In genomic region chr15:96622376-96622775, GRCm38 (mm10) we compare ENCODE assay signal across 24 mouse cellular contexts. TPM values are rescaled to one million over a fixed set of nuclear protein-coding genes. Genes with fewer than 3 reads are reported as not detected.
DNase-seq lines count a peak whose midpoint lies in the region; ATAC-seq and TF ChIP-seq lines count a peak whose summit lies in the region.
"Had no signal": no experiment of that assay in that cellular context is flagged by ENCODE, and none has a peak within 500 bp of the region (broad histone marks: within the 10 kb centered on the region; RNA-seq: fewer than 3 reads in every experiment).

No protein-coding gene starts in this region.

- no peak for TF ChIP-seq POLR2A in liver, adult 2 months (IDR thresholded peaks at IDR 0.05; ENCODE audit: extremely low read depth, insufficient read depth, low read length)

- DNase-seq in forebrain, postnatal 0 days, result no peak
- DNase-seq in liver, adult 2 months (ENCODE audit: extremely low read depth, low read depth, low spot score), result no peak
- no peak for DNase-seq in liver, embryonic 11.5 days (ENCODE audit: low spot score)
- peak; percentile 62 for DNase-seq in ZHBTc4 (ENCODE audit: low read depth, low spot score)
- DNase-seq in layer of hippocampus, adult 8-10 months (ENCODE audit: low spot score in 2 of 2), result no peak
- DNase-seq: adrenal gland, postnatal 25 days; cerebellum, adult 9-10 months; heart, postnatal 10 days; kidney, postnatal 36 days; layer of hippocampus, adult 9-11 months; lung, postnatal 36 days; right cerebral cortex, postnatal 14 days had no signal

- H3K9me3 ChIP-seq in forebrain, postnatal 0 days (ENCODE audit: low read length), result no peaks in the 10 kb centered on the region
- no peaks in the 10 kb centered on the region for H3K9me3 ChIP-seq in forebrain, embryonic 16.5 days (ENCODE audit: control insufficient read depth, low read length)
- H3K9me3 ChIP-seq in liver, embryonic 11.5 days (ENCODE audit: control insufficient read depth, low read length), result peaks cover 4% of the 10 kb centered on the region; the same call in 1 of the 2 replicates
- no peaks in the 10 kb centered on the region for H3K9me3 ChIP-seq in E14TG2a.4 (ENCODE audit: low read length)
- H3K9me3 ChIP-seq: forebrain, embryonic 15.5 days had no signal

- no peaks in the 10 kb centered on the region; the same call in 1 of the 2 replicates for H3K4me1 ChIP-seq in forebrain, postnatal 0 days (ENCODE audit: insufficient read depth)
- no peaks in the 10 kb centered on the region for H3K4me1 ChIP-seq in forebrain, embryonic 16.5 days (replicated peaks; ENCODE audit: control insufficient read depth, insufficient read depth, low read length)
- H3K4me1 ChIP-seq in liver, adult 2 months (ENCODE audit: control insufficient read depth, insufficient read depth, low read length), result peaks cover 3% of the 10 kb centered on the region; the same call in 1 of the 2 replicates
- H3K4me1 ChIP-seq in liver, embryonic 11.5 days (replicated peaks; ENCODE audit: control insufficient read depth, insufficient read depth, low read length), result peaks cover 8% of the 10 kb centered on the region
- H3K4me1 ChIP-seq in E14TG2a.4 (replicated peaks; ENCODE audit: low read depth, low read length), result peaks cover 41% of the 10 kb centered on the region
- H3K4me1 ChIP-seq: hindbrain, embryonic 10.5 days; limb, embryonic 12.5 days; neural tube, embryonic 12.5 days had no signal

- H3K36me3 ChIP-seq in forebrain, postnatal 0 days (ENCODE audit: insufficient read depth), result peaks cover 26% of the 10 kb centered on the region
- peaks cover 21% of the 10 kb centered on the region for H3K36me3 ChIP-seq in forebrain, embryonic 16.5 days (ENCODE audit: control insufficient read depth, insufficient read depth)
- H3K36me3 ChIP-seq in liver, adult 2 months (ENCODE audit: control insufficient read depth, insufficient read depth, low read length), result no peaks in the 10 kb centered on the region
- H3K36me3 ChIP-seq in liver, embryonic 11.5 days (ENCODE audit: control insufficient read depth, insufficient read depth, low read length), result peaks cover 39% of the 10 kb centered on the region
- peaks cover 88% of the 10 kb centered on the region for H3K36me3 ChIP-seq in E14TG2a.4 (ENCODE audit: insufficient read depth, low read length)

- no peak overlapping the region for H3K27ac ChIP-seq in forebrain, postnatal 0 days (ENCODE audit: low read depth, low read length)
- H3K27ac ChIP-seq in forebrain, embryonic 16.5 days (ENCODE audit: low read length), result no peak overlapping the region
- no peak overlapping the region for H3K27ac ChIP-seq in liver, adult 2 months (replicated peaks; ENCODE audit: insufficient read depth, low read depth, low read length)
- H3K27ac ChIP-seq in liver, embryonic 11.5 days (ENCODE audit: low read depth, low read length), result no peak overlapping the region
- H3K27ac ChIP-seq: forebrain, embryonic 15.5 days; hindbrain, embryonic 10.5 days; limb, embryonic 12.5 days; midbrain, embryonic 13.5 days; neural tube, embryonic 12.5 days had no signal

- H3K4me3 ChIP-seq in forebrain, postnatal 0 days (ENCODE audit: low read depth, low read length), result no peak overlapping the region
- no peak overlapping the region for H3K4me3 ChIP-seq in forebrain, embryonic 16.5 days (replicated peaks; ENCODE audit: low read length)
- H3K4me3 ChIP-seq in liver, adult 2 months (ENCODE audit: insufficient read depth, low read depth, low read length), result no peak overlapping the region
- no peak overlapping the region for H3K4me3 ChIP-seq in liver, embryonic 11.5 days (ENCODE audit: low read depth, low read length)
- H3K4me3 ChIP-seq in E14TG2a.4 (replicated peaks; ENCODE audit: low read length), result no peak overlapping the region
- H3K4me3 ChIP-seq: forebrain, embryonic 15.5 days; heart, embryonic 12.5 days; hindbrain, embryonic 10.5 days; limb, embryonic 12.5 days; midbrain, embryonic 13.5 days; neural tube, embryonic 12.5 days had no signal

- no peak overlapping the region for H3K4me2 ChIP-seq in forebrain, postnatal 0 days (ENCODE audit: low read depth)
- H3K4me2 ChIP-seq in forebrain, embryonic 16.5 days (ENCODE audit: low read length), result no peak overlapping the region
- H3K4me2 ChIP-seq in liver, embryonic 11.5 days, result no peak overlapping the region
- H3K4me2 ChIP-seq: forebrain, embryonic 15.5 days; heart, embryonic 12.5 days; limb, embryonic 12.5 days; midbrain, embryonic 13.5 days; neural tube, embryonic 12.5 days had no signal

- TF ChIP-seq CTCF in forebrain, postnatal 0 days (IDR thresholded peaks at IDR 0.05; ENCODE audit: low read depth), result peak; percentile 35
- TF ChIP-seq CTCF in liver, adult 2 months (IDR thresholded peaks at IDR 0.05; ENCODE audit: low read depth, low read length), result peak; percentile 5; the same call in 1 of the 2 replicates
- peak; percentile 57 for TF ChIP-seq CTCF in E14TG2a.4 (conservative IDR thresholded peaks at IDR 0.05; ENCODE audit: low read length)

- ATAC-seq in forebrain, postnatal 0 days, result no peak
- no peak for ATAC-seq in forebrain, embryonic 16.5 days
- ATAC-seq in liver, embryonic 11.5 days (replicated peaks; ENCODE audit: low FRiP score), result no peak
- no peak for ATAC-seq in frontal cortex, adult (ENCODE audit: low TSS enrichment)
- ATAC-seq: forebrain, embryonic 15.5 days; hindbrain, embryonic 16.5 days; intestine, embryonic 16.5 days; midbrain, embryonic 13.5 days had no signal

- no peaks in the 10 kb centered on the region for H3K27me3 ChIP-seq in forebrain, postnatal 0 days (ENCODE audit: insufficient read depth, low read length)
- H3K27me3 ChIP-seq in forebrain, embryonic 16.5 days (replicated peaks; ENCODE audit: control insufficient read depth, insufficient read depth, low read length), result no peaks in the 10 kb centered on the region
- no peaks in the 10 kb centered on the region for H3K27me3 ChIP-seq in liver, adult 2 months (ENCODE audit: control insufficient read depth, insufficient read depth, low read length)
- no peaks in the 10 kb centered on the region for H3K27me3 ChIP-seq in liver, embryonic 11.5 days (replicated peaks; ENCODE audit: control insufficient read depth, insufficient read depth, low read length)
- no peaks in the 10 kb centered on the region for H3K27me3 ChIP-seq in E14TG2a.4 (ENCODE audit: insufficient read depth, low read length)
- H3K27me3 ChIP-seq: forebrain, embryonic 15.5 days; heart, embryonic 12.5 days; limb, embryonic 12.5 days; megakaryocyte, embryonic 14.5 days; midbrain, embryonic 13.5 days; neural tube, embryonic 12.5 days had no signal

- WGBS in forebrain, postnatal 0 days, result 97% methylated on average over 7 of the region's 7 CpGs
- 98% methylated on average over 7 of the region's 7 CpGs for WGBS in forebrain, embryonic 16.5 days
- 95% methylated on average over 7 of the region's 7 CpGs for WGBS in liver, adult 2 months
- 95% methylated on average over 7 of the region's 7 CpGs for WGBS in liver, embryonic 11.5 days

- no peaks in the 10 kb centered on the region for H3K79me2 ChIP-seq in liver, adult 2 months (ENCODE audit: control insufficient read depth, insufficient read depth, low read length)

- no peak overlapping the region for H3K9ac ChIP-seq in forebrain, postnatal 0 days
- H3K9ac ChIP-seq in forebrain, embryonic 16.5 days (replicated peaks; ENCODE audit: low read depth, low read length), result no peak overlapping the region
- no peak overlapping the region for H3K9ac ChIP-seq in liver, adult 2 months (ENCODE audit: low read depth, low read length)
- no peak overlapping the region for H3K9ac ChIP-seq in liver, embryonic 11.5 days (ENCODE audit: low read depth, low read length)
- H3K9ac ChIP-seq: forebrain, embryonic 15.5 days; heart, embryonic 12.5 days; limb, embryonic 12.5 days; midbrain, embryonic 13.5 days; neural tube, embryonic 12.5 days had no signal

RNA-seq across cellular contexts. Expression of gene Slc38a1, which starts 20.3 kb away (rescaled TPM):
- total RNA-seq in forebrain, postnatal 0 days (2014; rRNA removed), result 52.7 and 73.3 TPM in 2 replicates
- polyA plus RNA-seq in forebrain, postnatal 0 days (2015; fragmentation: Nextera tagmentation; extraction: Ambion mirVana), result 67.0 and 90.2 TPM in 2 replicates
- 154 and 158 TPM in 2 replicates for polyA plus RNA-seq in forebrain, embryonic 16.5 days (2015; fragmentation: Nextera tagmentation; extraction: Ambion mirVana)
- 0.74 and 0.87 TPM in 2 replicates for total RNA-seq in liver, adult 2 months (2014; rRNA removed)
- polyA plus RNA-seq in liver, adult 2 months (2012; rRNA removed), result 0.31 and 2.0 TPM in 2 replicates
- 61.6 and 68.5 TPM in 2 replicates for polyA plus RNA-seq in liver, embryonic 11.5 days (2014; fragmentation: Nextera tagmentation; extraction: Ambion mirVana)
- total RNA-seq in layer of hippocampus, adult 8-10 months (2022), result 10 to 100 TPM; 84.8 to 97.3 (median 90.0) TPM

Comparison
In these comparisons a context has a peak if more than half of its experiments do, and no peak if none do; other contexts are left out.
1. RNA of gene Slc38a1, which starts 20.3 kb away (polyA plus RNA-seq): 154 to 158 TPM in forebrain, embryonic 16.5 days, 67.0 to 90.2 TPM in forebrain, postnatal 0 days and 61.6 to 68.5 TPM in liver, embryonic 11.5 days; 0.31 to 2.0 TPM in liver, adult 2 months; every median in the first group is over 10 times any median in the second.
2. CTCF ChIP-seq: peak in every context shown above with its lines; median percentile 57 in E14TG2a.4; 35 in forebrain, postnatal 0 days; 5 in liver, adult 2 months.